Mouse (Mus musculus): ENCODE measurements at regions not wholly inside any gene's neighbourhood (a gene's known extent, or its start where the extent isn't known, plus 50 kb on each side); places are given as distances from the start of the nearest gene placed in this dataset.

GRCm38 (mm10) chr6:51256631-51257030 is 175.8 kb upstream of the Nfe2l3 start:
- 59% methylated on average over 4 of the region's 4 CpGs for WGBS
- Histone ChIP-seq H3K9ac (no peak overlapping the region), H3K27ac (no peak overlapping the region), H3K36me3 (no peaks in the 10 kb centered on the region), H3K4me2 (replicated peaks) (no peak overlapping the region), H3K4me1 (no peaks in the 10 kb centered on the region), H3K27me3 (no peaks in the 10 kb centered on the region), H3K4me3 (no peak overlapping the region), H3K9me3 (peaks cover 5% of the 10 kb centered on the region)
- no peak for ATAC-seq (ENCODE audit: low FRiP score, low read depth)

- Histone ChIP-seq H3K4me2 (replicated peaks) (no peak overlapping the region), H3K27me3 (no peaks in the 10 kb centered on the region), H3K27ac (no peak overlapping the region), H3K9me3 (peaks cover 5% of the 10 kb centered on the region), H3K4me1 (no peaks in the 10 kb centered on the region), H3K9ac (no peak overlapping the region), H3K36me3 (no peaks in the 10 kb centered on the region), H3K4me3 (no peak overlapping the region)
- ATAC-seq (ENCODE audit: low FRiP score, low read depth), result no peak
- 77% methylated on average over 6 of the region's 6 CpGs for WGBS
These were observed 174.9 kb upstream of the Nfe2l3 start for GRCm38 (mm10) chr6:51257524-51257923.

GRCm38 (mm10) chr6:51258304-51258703 is 174.2 kb upstream of the Nfe2l3 start:
- 90% methylated on average over 2 of the region's 2 CpGs for WGBS
- peaks cover 5% of the 10 kb centered on the region for H3K9me3 ChIP-seq
- no peaks in the 10 kb centered on the region for H3K4me1 ChIP-seq
- no peaks in the 10 kb centered on the region for H3K36me3 ChIP-seq
- no peak overlapping the region for H3K4me3 ChIP-seq
- H3K9ac ChIP-seq, result no peak overlapping the region
- no peak overlapping the region for H3K27ac ChIP-seq
- H3K4me2 ChIP-seq (replicated peaks), result no peak overlapping the region
- ATAC-seq (ENCODE audit: low FRiP score, low read depth), result no peak
- no peaks in the 10 kb centered on the region for H3K27me3 ChIP-seq

GRCm38 (mm10) chr6:51263595-51263994 is 168.9 kb upstream of the Nfe2l3 start:
- WGBS, result 71% methylated on average over 4 of the region's 4 CpGs
- Histone ChIP-seq H3K27me3 (no peaks in the 10 kb centered on the region), H3K36me3 (no peaks in the 10 kb centered on the region; the same call in 1 of the 2 replicates), H3K4me2 (replicated peaks) (no peak overlapping the region), H3K27ac (no peak overlapping the region), H3K9me3 (peaks cover 5% of the 10 kb centered on the region), H3K4me3 (no peak overlapping the region), H3K9ac (no peak overlapping the region), H3K4me1 (peaks cover 4% of the 10 kb centered on the region; the same call in 1 of the 2 replicates)
- ATAC-seq (ENCODE audit: low FRiP score, low read depth), result no peak

GRCm38 (mm10) chr6:51265329-51265728 is 167.1 kb upstream of the Nfe2l3 start:
- Histone ChIP-seq H3K9ac (no peak overlapping the region), H3K36me3 (no peaks in the 10 kb centered on the region; the same call in 1 of the 2 replicates), H3K4me1 (peaks cover 17% of the 10 kb centered on the region), H3K27ac (no peak overlapping the region), H3K4me3 (no peak overlapping the region), H3K27me3 (no peaks in the 10 kb centered on the region), H3K4me2 (replicated peaks) (no peak overlapping the region), H3K9me3 (peaks cover 5% of the 10 kb centered on the region)
- 67% methylated on average over 3 of the region's 3 CpGs for WGBS
- no peak for ATAC-seq (ENCODE audit: low FRiP score, low read depth)

GRCm38 (mm10) chr6:51266721-51267120 is 165.7 kb upstream of the Nfe2l3 start:
- Histone ChIP-seq H3K36me3 (no peaks in the 10 kb centered on the region; the same call in 1 of the 2 replicates), H3K27me3 (no peaks in the 10 kb centered on the region), H3K4me1 (peaks cover 17% of the 10 kb centered on the region), H3K9ac (no peak overlapping the region), H3K4me3 (no peak overlapping the region), H3K9me3 (no peaks in the 10 kb centered on the region), H3K27ac (no peak overlapping the region), H3K4me2 (replicated peaks) (no peak overlapping the region)
- no peak for ATAC-seq (ENCODE audit: low FRiP score, low read depth)
- 86% methylated on average over 6 of the region's 6 CpGs for WGBS

- no peaks in the 10 kb centered on the region for H3K9me3 ChIP-seq
These were observed 164.6 kb upstream of the Nfe2l3 start for GRCm38 (mm10) chr6:51267888-51268287.

GRCm38 (mm10) chr6:51268931-51269330 is 163.5 kb upstream of the Nfe2l3 start:
- no peak for ATAC-seq (ENCODE audit: low FRiP score, low read depth)
- WGBS, result 76% methylated on average over 5 of the region's 5 CpGs
- Histone ChIP-seq H3K4me2 (replicated peaks) (peak overlapping the region; percentile 86), H3K9ac (no peak overlapping the region), H3K9me3 (no peaks in the 10 kb centered on the region), H3K27me3 (peaks cover 3% of the 10 kb centered on the region; the same call in 1 of the 2 replicates), H3K27ac (no peak overlapping the region), H3K4me1 (peaks cover 17% of the 10 kb centered on the region), H3K4me3 (peak overlapping the region; percentile 79), H3K36me3 (no peaks in the 10 kb centered on the region; the same call in 1 of the 2 replicates)

More at GRCm38 (mm10) chr6:51267888-51268287, 164.6 kb upstream of the Nfe2l3 start:
- Histone ChIP-seq H3K27me3 (no peaks in the 10 kb centered on the region), H3K4me3 (no peak overlapping the region), H3K4me1 (peaks cover 17% of the 10 kb centered on the region), H3K4me2 (replicated peaks) (no peak overlapping the region), H3K36me3 (no peaks in the 10 kb centered on the region; the same call in 1 of the 2 replicates), H3K27ac (no peak overlapping the region), H3K9ac (no peak overlapping the region)
- 89% methylated on average over 5 of the region's 5 CpGs for WGBS
- ATAC-seq (ENCODE audit: low FRiP score, low read depth), result no peak

- ATAC-seq (ENCODE audit: low FRiP score, low read depth), result no peak
- H3K27me3 ChIP-seq, result peaks cover 3% of the 10 kb centered on the region; the same call in 1 of the 2 replicates
- 21% methylated on average over 10 of the region's 10 CpGs for WGBS
- no peaks in the 10 kb centered on the region for H3K9me3 ChIP-seq
- peak overlapping the region; percentile 86 for H3K4me2 ChIP-seq (replicated peaks)
- H3K9ac ChIP-seq, result peak overlapping the region; percentile 94
- no peak overlapping the region for H3K27ac ChIP-seq
- peaks cover 17% of the 10 kb centered on the region for H3K4me1 ChIP-seq
- peak overlapping the region; percentile 79 for H3K4me3 ChIP-seq
- no peaks in the 10 kb centered on the region; the same call in 1 of the 2 replicates for H3K36me3 ChIP-seq
These were observed 162.9 kb upstream of the Nfe2l3 start for GRCm38 (mm10) chr6:51269617-51270016.

- Histone ChIP-seq H3K4me1 (peaks cover 17% of the 10 kb centered on the region), H3K36me3 (no peaks in the 10 kb centered on the region; the same call in 1 of the 2 replicates), H3K27ac (peak overlapping the region; percentile 89), H3K9me3 (no peaks in the 10 kb centered on the region), H3K9ac (peak overlapping the region; percentile 94), H3K4me3 (peak overlapping the region; percentile 79), H3K27me3 (peaks cover 3% of the 10 kb centered on the region; the same call in 1 of the 2 replicates), H3K4me2 (replicated peaks) (peak overlapping the region; percentile 86)
- under 1% methylated on average over 80 of the region's 80 CpGs for WGBS
- peak; percentile 92 for ATAC-seq (ENCODE audit: low FRiP score, low read depth)
These were observed 162.0 kb upstream of the Nfe2l3 start for GRCm38 (mm10) chr6:51270216-51271127.

- ATAC-seq (ENCODE audit: low FRiP score, low read depth), result peak; percentile 76
- H3K4me3 ChIP-seq, result peak overlapping the region; percentile 79
- no peaks in the 10 kb centered on the region for H3K9me3 ChIP-seq
- peaks cover 3% of the 10 kb centered on the region for H3K27me3 ChIP-seq
- H3K36me3 ChIP-seq, result no peaks in the 10 kb centered on the region; the same call in 1 of the 2 replicates
- H3K4me1 ChIP-seq, result peaks cover 17% of the 10 kb centered on the region
- H3K27ac ChIP-seq, result peak overlapping the region; percentile 70; the same call in 1 of the 2 replicates
- H3K4me2 ChIP-seq (replicated peaks), result peak overlapping the region; percentile 86
- WGBS, result 2% methylated on average over 14 of the region's 17 CpGs
- peak overlapping the region; percentile 48; the same call in 1 of the 2 replicates for H3K9ac ChIP-seq
These were observed 161.4 kb upstream of the Nfe2l3 start for GRCm38 (mm10) chr6:51271128-51271480.

- no peak overlapping the region for H3K27ac ChIP-seq
- H3K4me2 ChIP-seq (replicated peaks), result no peak overlapping the region
- H3K9me3 ChIP-seq, result no peaks in the 10 kb centered on the region
- peaks cover 17% of the 10 kb centered on the region for H3K4me1 ChIP-seq
- H3K36me3 ChIP-seq, result no peaks in the 10 kb centered on the region
- 89% methylated on average over 19 of the region's 19 CpGs for WGBS
- H3K4me3 ChIP-seq, result no peak overlapping the region
- no peak overlapping the region for H3K9ac ChIP-seq
- ATAC-seq (ENCODE audit: low FRiP score, low read depth), result no peak
- H3K27me3 ChIP-seq, result peaks cover 3% of the 10 kb centered on the region
These were observed 160.2 kb upstream of the Nfe2l3 start for GRCm38 (mm10) chr6:51272136-51272736.
